Mouse (Mus musculus) bone marrow, adult 2 months (tissue): Measurements from ENCODE around the gene Zfp687.

ENCODE experiments used
- CTCF ChIP-seq: fragments of 200-500 bp; IDR thresholded peaks from 2 replicates; pipeline ENCODE4 v1.5.1; 2011; ENCODE audit warnings: low read length, control low read depth; ENCODE audit not compliant: control insufficient read depth, insufficient read depth
- POLR2A ChIP-seq: fragments of 200-500 bp; IDR thresholded peaks from 2 replicates; pipeline ENCODE4 v1.6.1; 2011; ENCODE audit warnings: low read depth, mild to moderate bottlenecking, control low read depth, low read length, borderline replicate concordance; ENCODE audit not compliant: control insufficient read depth

GRCm38 (mm10) chr3:94959871-94960270 lies 55.4 kb downstream of the Zfp687 start:
- no peak for TF ChIP-seq POLR2A
- no peak for TF ChIP-seq CTCF
